Mouse (Mus musculus): ENCODE data around the gene 1700001L19Rik.
"Not testable (repeated sequence)": the region's sequence is repeated elsewhere in the genome, so short reads cannot be mapped to it uniquely, and the experiment has no call there.

The 1700001L19Rik gene

GRCm38 (mm10) chr13:68597199-68597598, at the start of gene 1700001L19Rik:
Gene 1700001L19Rik (plus strand): TSS chr13:68597421.
- DNase-seq, result no peak

GRCm38 (mm10) chr13:68553391-68553790, 43.8 kb upstream of the 1700001L19Rik start:
- not testable (repeated sequence) for DNase-seq

- DNase-seq, result no peak
Observed at GRCm38 (mm10) chr13:68568110-68568509, 29.1 kb upstream of the 1700001L19Rik start.

- no peak for DNase-seq
Observed at GRCm38 (mm10) chr13:68568548-68568947, 28.7 kb upstream of the 1700001L19Rik start.

- peak; percentile 50 for DNase-seq
Observed at GRCm38 (mm10) chr13:68569589-68570336, 27.5 kb upstream of the 1700001L19Rik start.

- no peak for DNase-seq
Observed at GRCm38 (mm10) chr13:68572247-68572646, 25.0 kb upstream of the 1700001L19Rik start.

GRCm38 (mm10) chr13:68572966-68573913, 24.0 kb upstream of the 1700001L19Rik start:
- no peak for DNase-seq

GRCm38 (mm10) chr13:68574398-68574797, 22.8 kb upstream of the 1700001L19Rik start:
- no peak for DNase-seq

GRCm38 (mm10) chr13:68577945-68578344, 19.3 kb upstream of the 1700001L19Rik start:
- DNase-seq, result peak; percentile 34

- no peak for DNase-seq
Observed at GRCm38 (mm10) chr13:68581086-68581740, 16.0 kb upstream of the 1700001L19Rik start.

- DNase-seq, result peak; percentile 100
Observed at GRCm38 (mm10) chr13:68581747-68582516, 15.3 kb upstream of the 1700001L19Rik start, which contains the start of the genes Mtrr and Fastkd3. Gene Mtrr (minus strand): TSS chr13:68582149. Gene Fastkd3 (plus strand): TSS chr13:68582234.

- no peak for DNase-seq
Observed at GRCm38 (mm10) chr13:68582517-68582780, 14.8 kb upstream of the 1700001L19Rik start.

- DNase-seq, result no peak
Observed at GRCm38 (mm10) chr13:68583961-68584360, 13.3 kb upstream of the 1700001L19Rik start.

- DNase-seq, result no peak
Observed at GRCm38 (mm10) chr13:68585441-68585840, 11.8 kb upstream of the 1700001L19Rik start.

GRCm38 (mm10) chr13:68588352-68588751, 8.9 kb upstream of the 1700001L19Rik start:
- DNase-seq, result no peak

GRCm38 (mm10) chr13:68593797-68594196, 3.4 kb upstream of the 1700001L19Rik start:
- no peak for DNase-seq

GRCm38 (mm10) chr13:68597667-68598066, 446 bp downstream of the 1700001L19Rik start:
- no peak for DNase-seq

GRCm38 (mm10) chr13:68598953-68599352, 1.7 kb downstream of the 1700001L19Rik start:
- DNase-seq, result no peak

- DNase-seq, result no peak
Observed at GRCm38 (mm10) chr13:68601184-68601583, 4.0 kb downstream of the 1700001L19Rik start.

- no peak for DNase-seq
Observed at GRCm38 (mm10) chr13:68603085-68603484, 5.9 kb downstream of the 1700001L19Rik start.

- no peak for DNase-seq
Observed at GRCm38 (mm10) chr13:68605689-68606126, 8.5 kb downstream of the 1700001L19Rik start.
